Mouse (Mus musculus): ENCODE results near the gene Gm4707. TPM values are rescaled to one million over a fixed set of nuclear protein-coding genes. Genes with fewer than 3 reads are reported as not detected.
A peak's percentile ranks its signal among the peaks of the same experiment; 100 is the strongest.

Gm4707 gene
- polyA plus RNA-seq, 1 experiment from 2014 or later = 0.40 TPM

- H3K9ac ChIP-seq (ENCODE audit: low read depth, low read length) = no peak overlapping the region
- no peaks in the 10 kb centered on the region for H3K36me3 ChIP-seq (ENCODE audit: control insufficient read depth, insufficient read depth)
- 32% methylated on average over 8 of the region's 8 CpGs for WGBS
- no peak overlapping the region for H3K4me3 ChIP-seq (ENCODE audit: low read depth, low read length)
- TF ChIP-seq CTCF (IDR thresholded peaks at IDR 0.05; ENCODE audit: low read depth) = no peak
- peak overlapping the region; percentile 61; the same call in 1 of the 2 replicates for H3K27ac ChIP-seq (ENCODE audit: low read depth, low read length)
- no peak for ATAC-seq
- H3K4me1 ChIP-seq (replicated peaks; ENCODE audit: control insufficient read depth, insufficient read depth, low read length) = no peaks in the 10 kb centered on the region
- no peaks in the 10 kb centered on the region for H3K9me3 ChIP-seq (ENCODE audit: control insufficient read depth)
- H3K4me2 ChIP-seq (replicated peaks; ENCODE audit: low read depth) = peak overlapping the region; percentile 32
- H3K27me3 ChIP-seq (replicated peaks; ENCODE audit: control insufficient read depth, insufficient read depth, low read length) = no peaks in the 10 kb centered on the region
These were observed 26.6 kb upstream of the Gm4707 start for GRCm38 (mm10) chr17:71486231-71486851.

GRCm38 (mm10) chr17:71485791-71486230, 26.1 kb upstream of the Gm4707 start:
- Histone ChIP-seq H3K27ac (ENCODE audit: low read depth, low read length) (peak overlapping the region; percentile 61; the same call in 1 of the 2 replicates), H3K9me3 (ENCODE audit: control insufficient read depth) (no peaks in the 10 kb centered on the region), H3K4me1 (replicated peaks; ENCODE audit: control insufficient read depth, insufficient read depth, low read length) (no peaks in the 10 kb centered on the region), H3K27me3 (replicated peaks; ENCODE audit: control insufficient read depth, insufficient read depth, low read length) (no peaks in the 10 kb centered on the region), H3K4me3 (ENCODE audit: low read depth, low read length) (no peak overlapping the region), H3K4me2 (replicated peaks; ENCODE audit: low read depth) (peak overlapping the region; percentile 32), H3K9ac (ENCODE audit: low read depth, low read length) (no peak overlapping the region), H3K36me3 (ENCODE audit: control insufficient read depth, insufficient read depth) (no peaks in the 10 kb centered on the region)
- no peak for TF ChIP-seq CTCF (IDR thresholded peaks at IDR 0.05; ENCODE audit: low read depth)
- no peak for ATAC-seq
- 64% methylated on average over 12 of the region's 12 CpGs for WGBS

- Histone ChIP-seq H3K4me1 (replicated peaks; ENCODE audit: control insufficient read depth, insufficient read depth, low read length) (no peaks in the 10 kb centered on the region), H3K36me3 (ENCODE audit: control insufficient read depth, insufficient read depth) (no peaks in the 10 kb centered on the region), H3K9me3 (ENCODE audit: control insufficient read depth) (no peaks in the 10 kb centered on the region), H3K27me3 (replicated peaks; ENCODE audit: control insufficient read depth, insufficient read depth, low read length) (no peaks in the 10 kb centered on the region), H3K27ac (ENCODE audit: low read depth, low read length) (0 out of 2 replicates have a peak overlapping the region, but pooled peaks have one; percentile 61), H3K4me3 (ENCODE audit: low read depth, low read length) (no peak overlapping the region), H3K4me2 (replicated peaks; ENCODE audit: low read depth) (no peak overlapping the region), H3K9ac (ENCODE audit: low read depth, low read length) (no peak overlapping the region)
- ATAC-seq = no peak
- no peak for TF ChIP-seq CTCF (IDR thresholded peaks at IDR 0.05; ENCODE audit: low read depth)
- WGBS = 95% methylated on average over 5 of the region's 5 CpGs
These were observed 25.0 kb upstream of the Gm4707 start for GRCm38 (mm10) chr17:71484711-71485110.

- H3K4me2 ChIP-seq (replicated peaks; ENCODE audit: low read depth) = no peak overlapping the region
- no peak for TF ChIP-seq CTCF (IDR thresholded peaks at IDR 0.05; ENCODE audit: low read depth)
- 83% methylated on average over 7 of the region's 7 CpGs for WGBS
- no peak overlapping the region for H3K4me3 ChIP-seq (ENCODE audit: low read depth, low read length)
- no peak for ATAC-seq
- H3K27ac ChIP-seq (ENCODE audit: low read depth, low read length) = no peak overlapping the region
- H3K27me3 ChIP-seq (replicated peaks; ENCODE audit: control insufficient read depth, insufficient read depth, low read length) = no peaks in the 10 kb centered on the region
- no peaks in the 10 kb centered on the region for H3K4me1 ChIP-seq (replicated peaks; ENCODE audit: control insufficient read depth, insufficient read depth, low read length)
- no peaks in the 10 kb centered on the region for H3K9me3 ChIP-seq (ENCODE audit: control insufficient read depth)
- H3K36me3 ChIP-seq (ENCODE audit: control insufficient read depth, insufficient read depth) = no peaks in the 10 kb centered on the region
- H3K9ac ChIP-seq (ENCODE audit: low read depth, low read length) = no peak overlapping the region
These were observed 23.8 kb upstream of the Gm4707 start for GRCm38 (mm10) chr17:71483418-71484060.

GRCm38 (mm10) chr17:71479381-71479901, 19.7 kb upstream of the Gm4707 start:
- no peaks in the 10 kb centered on the region for H3K9me3 ChIP-seq (ENCODE audit: control insufficient read depth)
- WGBS = 36% methylated on average over 5 of the region's 5 CpGs
- H3K36me3 ChIP-seq (ENCODE audit: control insufficient read depth, insufficient read depth) = no peaks in the 10 kb centered on the region
- H3K4me2 ChIP-seq (replicated peaks; ENCODE audit: low read depth) = no peak overlapping the region
- no peak for TF ChIP-seq CTCF (IDR thresholded peaks at IDR 0.05; ENCODE audit: low read depth)
- no peaks in the 10 kb centered on the region for H3K4me1 ChIP-seq (replicated peaks; ENCODE audit: control insufficient read depth, insufficient read depth, low read length)
- no peak for ATAC-seq
- H3K4me3 ChIP-seq (ENCODE audit: low read depth, low read length) = no peak overlapping the region
- no peak overlapping the region for H3K9ac ChIP-seq (ENCODE audit: low read depth, low read length)
- H3K27me3 ChIP-seq (replicated peaks; ENCODE audit: control insufficient read depth, insufficient read depth, low read length) = no peaks in the 10 kb centered on the region
- H3K27ac ChIP-seq (ENCODE audit: low read depth, low read length) = no peak overlapping the region

GRCm38 (mm10) chr17:71477481-71477880, 17.8 kb upstream of the Gm4707 start:
- Histone ChIP-seq H3K27ac (ENCODE audit: low read depth, low read length) (no peak overlapping the region), H3K9ac (ENCODE audit: low read depth, low read length) (no peak overlapping the region), H3K4me2 (replicated peaks; ENCODE audit: low read depth) (no peak overlapping the region), H3K9me3 (ENCODE audit: control insufficient read depth) (no peaks in the 10 kb centered on the region), H3K4me3 (ENCODE audit: low read depth, low read length) (no peak overlapping the region), H3K4me1 (replicated peaks; ENCODE audit: control insufficient read depth, insufficient read depth, low read length) (0 out of 2 replicates have a peak, but pooled peaks cover 3% of the 10 kb centered on the region), H3K27me3 (replicated peaks; ENCODE audit: control insufficient read depth, insufficient read depth, low read length) (no peaks in the 10 kb centered on the region), H3K36me3 (ENCODE audit: control insufficient read depth, insufficient read depth) (no peaks in the 10 kb centered on the region)
- ATAC-seq = no peak
- WGBS = 95% methylated on average over 8 of the region's 8 CpGs
- TF ChIP-seq CTCF (IDR thresholded peaks at IDR 0.05; ENCODE audit: low read depth) = no peak
